Mouse (Mus musculus): ENCODE data around the gene Rgs13. TPM values are rescaled to one million over a fixed set of nuclear protein-coding genes. Genes with fewer than 3 reads are reported as not detected.

Gene Rgs13
- polyA plus RNA-seq, 1 experiment, result not detected

DNA sequence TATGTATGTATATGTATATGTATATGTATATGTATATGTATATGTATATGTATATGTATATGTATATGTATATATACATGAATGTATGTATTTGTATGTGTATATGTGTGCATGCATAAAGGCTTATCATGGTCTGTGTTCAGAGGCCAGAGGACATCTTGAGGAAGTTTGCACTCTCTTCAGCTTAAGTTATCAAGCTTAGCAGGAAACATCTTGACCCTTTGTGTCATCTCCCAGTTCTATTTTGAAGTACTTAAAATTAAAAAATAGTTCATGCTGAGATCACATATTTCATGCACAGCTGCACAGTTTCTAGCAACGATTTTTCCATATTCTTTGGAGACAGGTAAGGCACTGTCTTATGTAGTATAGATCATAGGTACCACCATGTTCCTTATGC is 22.4 kb upstream of the Rgs13 start:
- 9% methylated on average over 1 of the region's 1 CpGs for WGBS
- H3K27me3 ChIP-seq (ENCODE audit: control insufficient read depth, insufficient read depth, low read length), result no peaks in the 10 kb centered on the region
- H3K36me3 ChIP-seq (ENCODE audit: control insufficient read depth, insufficient read depth, low read length), result no peaks in the 10 kb centered on the region
- no peak for DNase-seq (ENCODE audit: low read depth in 1 of 2, low spot score in 2 of 2)
- no peaks in the 10 kb centered on the region; the same call in 1 of the 2 replicates for H3K4me1 ChIP-seq (ENCODE audit: control insufficient read depth, insufficient read depth, insufficient read length)
- no peak overlapping the region for H3K4me3 ChIP-seq (ENCODE audit: extremely low read depth, insufficient read depth, insufficient read length)
- no peak overlapping the region for H3K27ac ChIP-seq (ENCODE audit: insufficient read depth, low read length)
- TF ChIP-seq POLR2A (IDR thresholded peaks at IDR 0.05; ENCODE audit: low read depth, low read length) (no peak), CTCF (IDR thresholded peaks at IDR 0.05; ENCODE audit: extremely low read depth, insufficient read depth, insufficient read length, insufficient replicate concordance) (no peak)

- Histone ChIP-seq H3K36me3 (ENCODE audit: control insufficient read depth, insufficient read depth, low read length) (no peaks in the 10 kb centered on the region), H3K27ac (ENCODE audit: insufficient read depth, low read length) (no peak overlapping the region), H3K27me3 (ENCODE audit: control insufficient read depth, insufficient read depth, low read length) (no peaks in the 10 kb centered on the region), H3K4me3 (ENCODE audit: extremely low read depth, insufficient read depth, insufficient read length) (no peak overlapping the region), H3K4me1 (ENCODE audit: control insufficient read depth, insufficient read depth, insufficient read length) (no peaks in the 10 kb centered on the region; the same call in 1 of the 2 replicates)
- TF ChIP-seq POLR2A (IDR thresholded peaks at IDR 0.05; ENCODE audit: low read depth, low read length), result no peak
- 0 out of 2 replicates have a peak, but pooled peaks have one; percentile 21 for TF ChIP-seq CTCF (IDR thresholded peaks at IDR 0.05; ENCODE audit: extremely low read depth, insufficient read depth, insufficient read length, insufficient replicate concordance)
- peak in 1 of 2 experiments; percentile 28 for DNase-seq (ENCODE audit: low read depth in 1 of 2, low spot score in 2 of 2)
- WGBS, result 34% methylated on average over 3 of the region's 3 CpGs
Measured at GRCm38 (mm10) chr1:144197684-144198083, 20.5 kb upstream of the Rgs13 start.

DNA sequence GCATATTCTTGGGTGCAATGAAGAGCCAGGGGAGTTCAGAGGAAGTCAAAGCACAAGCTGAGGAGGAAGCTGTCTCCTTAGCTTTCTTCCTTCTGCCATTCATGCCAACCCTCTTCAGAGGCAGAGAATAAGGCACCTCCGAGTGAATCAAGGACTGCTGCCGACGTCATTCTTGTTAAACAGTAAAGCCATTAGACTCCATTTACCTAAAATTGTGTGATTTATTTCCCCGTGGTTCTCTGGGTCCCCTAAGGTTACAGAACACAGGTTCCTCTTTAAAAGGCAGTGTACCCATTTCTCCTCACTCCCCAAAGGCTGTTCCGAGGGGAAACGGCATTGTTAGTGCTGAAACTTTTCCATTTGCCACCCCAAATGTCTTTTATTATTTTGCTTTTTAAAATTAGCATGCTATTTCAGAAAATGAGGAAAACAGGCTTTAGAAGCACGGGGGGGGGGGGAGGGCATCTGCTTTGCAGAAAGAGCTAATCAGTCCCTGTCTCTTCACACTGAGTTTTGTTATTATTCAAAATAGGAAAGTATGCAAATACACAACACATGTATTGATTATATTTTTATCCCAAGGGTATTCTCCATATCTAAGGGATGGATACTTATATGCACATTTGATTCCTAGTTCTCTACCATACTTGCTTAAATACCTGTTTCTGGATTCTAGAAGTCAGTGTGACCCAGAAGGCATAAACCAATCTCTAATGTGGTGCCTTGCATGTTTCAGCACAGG is 9.7 kb upstream of the Rgs13 start:
- Histone ChIP-seq H3K4me1 (ENCODE audit: control insufficient read depth, insufficient read depth, insufficient read length) (peaks cover 5% of the 10 kb centered on the region; the same call in 1 of the 2 replicates), H3K4me3 (ENCODE audit: extremely low read depth, insufficient read depth, insufficient read length) (no peak overlapping the region), H3K27me3 (ENCODE audit: control insufficient read depth, insufficient read depth, low read length) (no peaks in the 10 kb centered on the region), H3K36me3 (ENCODE audit: control insufficient read depth, insufficient read depth, low read length) (no peaks in the 10 kb centered on the region), H3K27ac (ENCODE audit: insufficient read depth, low read length) (no peak overlapping the region)
- no peak for DNase-seq (ENCODE audit: low read depth in 1 of 2, low spot score in 2 of 2)
- TF ChIP-seq CTCF (IDR thresholded peaks at IDR 0.05; ENCODE audit: extremely low read depth, insufficient read depth, insufficient read length, insufficient replicate concordance), result no peak
- TF ChIP-seq POLR2A (IDR thresholded peaks at IDR 0.05; ENCODE audit: low read depth, low read length), result no peak
- WGBS, result 25% methylated on average over 7 of the region's 7 CpGs

DNA sequence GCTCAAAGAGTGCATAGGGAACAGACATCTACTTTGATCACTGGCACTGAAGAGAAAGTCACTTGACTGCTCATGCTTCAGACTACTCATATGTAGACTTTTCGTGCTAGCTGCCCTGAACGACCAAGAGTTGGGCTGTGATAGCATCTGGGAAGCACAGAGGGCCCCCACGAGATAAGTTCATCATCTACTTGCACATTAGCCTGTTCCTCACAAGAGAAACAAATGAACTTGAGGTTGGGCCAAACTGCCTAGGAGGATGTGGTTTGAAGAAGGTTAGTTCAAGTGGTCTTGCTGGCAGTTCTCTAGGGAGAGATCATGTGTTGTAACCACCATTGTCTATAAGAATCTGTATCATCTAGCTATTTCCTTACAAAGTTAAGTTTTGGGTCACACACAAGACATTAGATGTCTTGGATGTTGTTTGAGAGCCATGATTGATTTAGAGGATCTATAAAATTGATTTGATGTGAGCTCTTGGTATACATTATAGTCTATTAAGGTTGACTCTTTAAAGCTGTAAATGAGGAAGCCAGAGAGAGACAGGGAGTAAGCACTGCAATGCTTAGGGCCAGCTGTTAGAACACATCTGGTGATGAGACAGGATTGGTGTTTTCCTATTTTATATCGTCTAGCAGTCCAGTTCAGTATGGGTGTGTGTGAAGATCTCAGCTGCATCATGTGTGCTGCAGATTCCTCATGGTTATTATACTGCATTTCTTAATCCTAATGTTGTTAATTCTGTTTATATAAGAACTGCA is 8.0 kb upstream of the Rgs13 start:
- Histone ChIP-seq H3K36me3 (ENCODE audit: control insufficient read depth, insufficient read depth, low read length) (no peaks in the 10 kb centered on the region), H3K4me1 (ENCODE audit: control insufficient read depth, insufficient read depth, insufficient read length) (peaks cover 5% of the 10 kb centered on the region; the same call in 1 of the 2 replicates), H3K4me3 (ENCODE audit: extremely low read depth, insufficient read depth, insufficient read length) (no peak overlapping the region), H3K27me3 (ENCODE audit: control insufficient read depth, insufficient read depth, low read length) (no peaks in the 10 kb centered on the region), H3K27ac (ENCODE audit: insufficient read depth, low read length) (no peak overlapping the region)
- TF ChIP-seq POLR2A (IDR thresholded peaks at IDR 0.05; ENCODE audit: low read depth, low read length), result no peak
- TF ChIP-seq CTCF (IDR thresholded peaks at IDR 0.05; ENCODE audit: extremely low read depth, insufficient read depth, insufficient read length, insufficient replicate concordance), result no peak
- DNase-seq (ENCODE audit: low read depth in 1 of 2, low spot score in 2 of 2), result peak; percentile 12 to 55
- 10% methylated on average over 4 of the region's 4 CpGs for WGBS

DNA sequence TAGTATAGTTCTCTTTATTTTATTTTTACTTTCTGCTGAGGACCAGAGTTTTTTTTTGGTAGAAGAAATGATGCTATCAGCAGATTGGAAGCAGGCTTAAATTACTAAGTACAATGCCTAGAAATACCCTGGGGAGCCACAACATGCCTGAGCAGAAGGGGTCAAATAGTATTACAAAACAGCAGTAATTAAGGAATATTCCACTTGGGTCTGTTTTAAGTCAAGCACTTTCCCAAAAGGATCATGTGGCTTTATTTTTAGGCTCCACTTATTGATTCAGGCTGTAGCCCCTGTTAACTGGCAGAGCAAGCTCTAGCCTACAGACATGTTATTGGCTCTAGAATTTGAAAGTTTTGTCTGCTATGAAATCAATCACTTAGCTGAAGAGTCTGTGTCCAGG is 6.5 kb upstream of the Rgs13 start:
- no peak for DNase-seq (ENCODE audit: low read depth in 1 of 2, low spot score in 2 of 2)
- H3K4me1 ChIP-seq (ENCODE audit: control insufficient read depth, insufficient read depth, insufficient read length), result peaks cover 5% of the 10 kb centered on the region; the same call in 1 of the 2 replicates
- H3K27ac ChIP-seq (ENCODE audit: insufficient read depth, low read length), result no peak overlapping the region
- no peaks in the 10 kb centered on the region for H3K27me3 ChIP-seq (ENCODE audit: control insufficient read depth, insufficient read depth, low read length)
- H3K4me3 ChIP-seq (ENCODE audit: extremely low read depth, insufficient read depth, insufficient read length), result no peak overlapping the region
- no peaks in the 10 kb centered on the region for H3K36me3 ChIP-seq (ENCODE audit: control insufficient read depth, insufficient read depth, low read length)
- TF ChIP-seq CTCF (IDR thresholded peaks at IDR 0.05; ENCODE audit: extremely low read depth, insufficient read depth, insufficient read length, insufficient replicate concordance), result no peak
- no peak for TF ChIP-seq POLR2A (IDR thresholded peaks at IDR 0.05; ENCODE audit: low read depth, low read length)

DNA sequence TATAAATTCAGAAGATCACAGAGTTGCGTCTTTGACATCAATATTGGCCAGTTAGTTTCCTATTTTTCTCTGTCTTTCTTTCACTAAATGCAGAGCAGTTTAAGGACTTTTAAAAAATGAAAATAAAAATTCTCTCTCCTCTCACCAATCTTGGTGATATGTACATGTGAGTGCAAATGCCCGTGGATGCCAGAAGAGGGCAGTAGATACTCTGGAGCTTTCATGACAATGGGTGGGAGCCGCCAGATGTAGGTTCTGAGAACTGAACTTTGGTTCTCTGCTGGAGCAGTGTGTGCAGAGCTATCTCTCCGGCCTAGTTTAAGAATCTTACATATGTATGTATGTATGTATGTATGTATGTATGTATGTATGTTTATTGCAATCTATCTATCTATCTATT is 2.4 kb upstream of the Rgs13 start:
- Histone ChIP-seq H3K36me3 (ENCODE audit: control insufficient read depth, insufficient read depth, low read length) (no peaks in the 10 kb centered on the region), H3K4me1 (ENCODE audit: control insufficient read depth, insufficient read depth, insufficient read length) (peaks cover under 1% of the 10 kb centered on the region), H3K27me3 (ENCODE audit: control insufficient read depth, insufficient read depth, low read length) (no peaks in the 10 kb centered on the region), H3K4me3 (ENCODE audit: extremely low read depth, insufficient read depth, insufficient read length) (no peak overlapping the region), H3K27ac (ENCODE audit: insufficient read depth, low read length) (no peak overlapping the region)
- no peak for DNase-seq (ENCODE audit: low read depth in 1 of 2, low spot score in 2 of 2)
- WGBS, result 93% methylated on average over 4 of the region's 4 CpGs
- TF ChIP-seq CTCF (IDR thresholded peaks at IDR 0.05; ENCODE audit: extremely low read depth, insufficient read depth, insufficient read length, insufficient replicate concordance), result no peak
- no peak for TF ChIP-seq POLR2A (IDR thresholded peaks at IDR 0.05; ENCODE audit: low read depth, low read length)
